Mouse (Mus musculus): ENCODE measurements at regions not wholly inside any gene's neighbourhood (a gene's known extent, or its start where the extent isn't known, plus 50 kb on each side); places are given as distances from the start of the nearest gene placed in this dataset.

- TF ChIP-seq CTCF (IDR thresholded peaks at IDR 0.05; ENCODE audit: low read depth, low read length) (no peak), POLR2A (IDR thresholded peaks at IDR 0.05; ENCODE audit: extremely low read depth, insufficient read depth, low read length) (no peak)
- 51% methylated on average over 5 of the region's 5 CpGs for WGBS
- DNase-seq (ENCODE audit: extremely low read depth, low read depth, low spot score): no peak
- no peak overlapping the region for H3K27ac ChIP-seq (replicated peaks; ENCODE audit: insufficient read depth, low read depth, low read length)
- H3K4me3 ChIP-seq (ENCODE audit: insufficient read depth, low read depth, low read length): no peak overlapping the region
- H3K4me1 ChIP-seq (ENCODE audit: control insufficient read depth, insufficient read depth, low read length): no peaks in the 10 kb centered on the region
- H3K36me3 ChIP-seq (ENCODE audit: control insufficient read depth, insufficient read depth, low read length): no peaks in the 10 kb centered on the region
- no peaks in the 10 kb centered on the region for H3K27me3 ChIP-seq (ENCODE audit: control insufficient read depth, insufficient read depth, low read length)
- H3K9ac ChIP-seq (ENCODE audit: low read depth, low read length): no peak overlapping the region
- H3K79me2 ChIP-seq (ENCODE audit: control insufficient read depth, insufficient read depth, low read length): no peaks in the 10 kb centered on the region
Measured at GRCm38 (mm10) chr5:7428291-7428690, 83.7 kb upstream of the Zfp804b start.

GRCm38 (mm10) chr5:7436461-7436860 lies 91.9 kb upstream of the Zfp804b start:
- WGBS: 56% methylated on average over 2 of the region's 2 CpGs
- TF ChIP-seq POLR2A (IDR thresholded peaks at IDR 0.05; ENCODE audit: extremely low read depth, insufficient read depth, low read length) (no peak), CTCF (IDR thresholded peaks at IDR 0.05; ENCODE audit: low read depth, low read length) (no peak)
- Histone ChIP-seq H3K9ac (ENCODE audit: low read depth, low read length) (no peak overlapping the region), H3K79me2 (ENCODE audit: control insufficient read depth, insufficient read depth, low read length) (no peaks in the 10 kb centered on the region), H3K27me3 (ENCODE audit: control insufficient read depth, insufficient read depth, low read length) (no peaks in the 10 kb centered on the region), H3K36me3 (ENCODE audit: control insufficient read depth, insufficient read depth, low read length) (no peaks in the 10 kb centered on the region), H3K4me3 (ENCODE audit: insufficient read depth, low read depth, low read length) (no peak overlapping the region), H3K27ac (replicated peaks; ENCODE audit: insufficient read depth, low read depth, low read length) (no peak overlapping the region), H3K4me1 (ENCODE audit: control insufficient read depth, insufficient read depth, low read length) (no peaks in the 10 kb centered on the region)
- no peak for DNase-seq (ENCODE audit: extremely low read depth, low read depth, low spot score)

GRCm38 (mm10) chr5:7448001-7448400 lies 103.4 kb upstream of the Zfp804b start:
- DNase-seq (ENCODE audit: extremely low read depth, low read depth, low spot score): no peak
- 77% methylated on average over 2 of the region's 2 CpGs for WGBS
- TF ChIP-seq POLR2A (IDR thresholded peaks at IDR 0.05; ENCODE audit: extremely low read depth, insufficient read depth, low read length) (no peak), CTCF (IDR thresholded peaks at IDR 0.05; ENCODE audit: low read depth, low read length) (no peak)
- Histone ChIP-seq H3K4me3 (ENCODE audit: insufficient read depth, low read depth, low read length) (no peak overlapping the region), H3K4me1 (ENCODE audit: control insufficient read depth, insufficient read depth, low read length) (no peaks in the 10 kb centered on the region), H3K27ac (replicated peaks; ENCODE audit: insufficient read depth, low read depth, low read length) (no peak overlapping the region), H3K9ac (ENCODE audit: low read depth, low read length) (no peak overlapping the region), H3K79me2 (ENCODE audit: control insufficient read depth, insufficient read depth, low read length) (no peaks in the 10 kb centered on the region), H3K27me3 (ENCODE audit: control insufficient read depth, insufficient read depth, low read length) (no peaks in the 10 kb centered on the region), H3K36me3 (ENCODE audit: control insufficient read depth, insufficient read depth, low read length) (no peaks in the 10 kb centered on the region)

GRCm38 (mm10) chr5:7454896-7455295 lies 110.3 kb upstream of the Zfp804b start:
- 89% methylated on average over 1 of the region's 1 CpGs for WGBS
- Histone ChIP-seq H3K36me3 (ENCODE audit: control insufficient read depth, insufficient read depth, low read length) (no peaks in the 10 kb centered on the region), H3K4me1 (ENCODE audit: control insufficient read depth, insufficient read depth, low read length) (no peaks in the 10 kb centered on the region), H3K79me2 (ENCODE audit: control insufficient read depth, insufficient read depth, low read length) (no peaks in the 10 kb centered on the region), H3K4me3 (ENCODE audit: insufficient read depth, low read depth, low read length) (no peak overlapping the region), H3K27me3 (ENCODE audit: control insufficient read depth, insufficient read depth, low read length) (no peaks in the 10 kb centered on the region), H3K27ac (replicated peaks; ENCODE audit: insufficient read depth, low read depth, low read length) (no peak overlapping the region), H3K9ac (ENCODE audit: low read depth, low read length) (no peak overlapping the region)
- TF ChIP-seq CTCF (IDR thresholded peaks at IDR 0.05; ENCODE audit: low read depth, low read length) (no peak), POLR2A (IDR thresholded peaks at IDR 0.05; ENCODE audit: extremely low read depth, insufficient read depth, low read length) (no peak)
- no peak for DNase-seq (ENCODE audit: extremely low read depth, low read depth, low spot score)

GRCm38 (mm10) chr5:7457102-7457501 lies 112.5 kb upstream of the Zfp804b start:
- Histone ChIP-seq H3K4me1 (ENCODE audit: control insufficient read depth, insufficient read depth, low read length) (no peaks in the 10 kb centered on the region), H3K27me3 (ENCODE audit: control insufficient read depth, insufficient read depth, low read length) (no peaks in the 10 kb centered on the region), H3K9ac (ENCODE audit: low read depth, low read length) (no peak overlapping the region), H3K79me2 (ENCODE audit: control insufficient read depth, insufficient read depth, low read length) (no peaks in the 10 kb centered on the region), H3K36me3 (ENCODE audit: control insufficient read depth, insufficient read depth, low read length) (no peaks in the 10 kb centered on the region), H3K4me3 (ENCODE audit: insufficient read depth, low read depth, low read length) (no peak overlapping the region), H3K27ac (replicated peaks; ENCODE audit: insufficient read depth, low read depth, low read length) (no peak overlapping the region)
- WGBS: 61% methylated on average over 3 of the region's 3 CpGs
- TF ChIP-seq POLR2A (IDR thresholded peaks at IDR 0.05; ENCODE audit: extremely low read depth, insufficient read depth, low read length) (no peak), CTCF (IDR thresholded peaks at IDR 0.05; ENCODE audit: low read depth, low read length) (no peak)
- no peak for DNase-seq (ENCODE audit: extremely low read depth, low read depth, low spot score)

GRCm38 (mm10) chr5:7489150-7489549 lies 144.6 kb upstream of the Zfp804b start:
- TF ChIP-seq CTCF (IDR thresholded peaks at IDR 0.05; ENCODE audit: low read depth, low read length) (no peak), POLR2A (IDR thresholded peaks at IDR 0.05; ENCODE audit: extremely low read depth, insufficient read depth, low read length) (no peak)
- H3K9ac ChIP-seq (ENCODE audit: low read depth, low read length): no peak overlapping the region
- DNase-seq (ENCODE audit: extremely low read depth, low read depth, low spot score): no peak
- H3K27me3 ChIP-seq (ENCODE audit: control insufficient read depth, insufficient read depth, low read length): no peaks in the 10 kb centered on the region
- H3K36me3 ChIP-seq (ENCODE audit: control insufficient read depth, insufficient read depth, low read length): no peaks in the 10 kb centered on the region
- H3K79me2 ChIP-seq (ENCODE audit: control insufficient read depth, insufficient read depth, low read length): no peaks in the 10 kb centered on the region
- no peak overlapping the region for H3K27ac ChIP-seq (replicated peaks; ENCODE audit: insufficient read depth, low read depth, low read length)
- 53% methylated on average over 2 of the region's 2 CpGs for WGBS
- H3K4me3 ChIP-seq (ENCODE audit: insufficient read depth, low read depth, low read length): no peak overlapping the region
- H3K4me1 ChIP-seq (ENCODE audit: control insufficient read depth, insufficient read depth, low read length): no peaks in the 10 kb centered on the region

All from liver, adult 2 months (tissue).